Mouse (Mus musculus): ENCODE results near the gene Ccnc. TPM values are rescaled to one million over a fixed set of nuclear protein-coding genes. Genes with fewer than 3 reads are reported as not detected.
"Not testable (repeated sequence)": the region's sequence is repeated elsewhere in the genome, so short reads cannot be mapped to it uniquely, and the experiment has no call there.

Ccnc gene
- total RNA-seq, 4 experiments from 2014 or later = 31.8 to 37.5 (median 32.8) TPM

- peak; percentile 14 to 28 for DNase-seq (ENCODE audit: low spot score in 2 of 2)
These were observed 438 bp upstream of the Ccnc start for GRCm38 (mm10) chr4:21726912-21727614.

- no peak for DNase-seq (ENCODE audit: low spot score in 2 of 2)
These were observed 11.7 kb downstream of the Ccnc start for GRCm38 (mm10) chr4:21739169-21739568.

GRCm38 (mm10) chr4:21744142-21744541, 16.6 kb downstream of the Ccnc start:
- DNase-seq (ENCODE audit: low spot score in 2 of 2) = not testable (repeated sequence)

GRCm38 (mm10) chr4:21745723-21746122, 18.2 kb downstream of the Ccnc start:
- DNase-seq (ENCODE audit: low spot score in 2 of 2) = no peak

DNA sequence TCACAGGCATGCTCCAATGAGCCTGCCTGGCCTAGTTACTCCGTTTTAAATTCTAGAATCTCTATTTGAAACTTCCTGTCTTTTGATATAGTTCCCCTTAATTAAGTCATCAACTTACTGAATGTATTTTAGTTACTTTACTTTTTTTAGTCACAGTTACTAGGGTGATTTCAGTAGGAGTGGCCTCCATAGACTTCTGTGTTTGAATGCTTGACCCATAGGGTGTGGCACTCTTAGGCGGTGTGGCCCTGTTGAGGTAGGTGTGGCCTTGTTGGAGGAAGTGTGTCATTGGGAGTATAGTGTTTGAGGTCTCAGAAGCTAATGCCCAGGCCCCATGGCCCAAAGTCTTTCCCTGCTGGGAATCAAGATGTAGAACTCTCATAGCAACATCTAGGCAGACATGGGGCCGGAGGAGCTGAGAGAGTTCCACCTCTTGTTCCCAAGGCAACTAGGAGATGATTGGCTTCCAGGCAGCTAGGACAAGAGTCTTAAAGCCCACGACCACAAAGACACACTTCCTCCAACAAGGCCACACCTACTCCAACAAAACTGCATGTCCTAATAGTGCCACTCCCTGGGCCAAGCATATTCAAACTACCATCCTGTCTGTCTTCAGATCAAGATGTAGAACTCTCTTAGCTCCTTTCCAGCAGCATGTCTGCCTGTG, 27.8 kb downstream of the Ccnc start:
- no peak for DNase-seq (ENCODE audit: low spot score in 2 of 2)

DNA sequence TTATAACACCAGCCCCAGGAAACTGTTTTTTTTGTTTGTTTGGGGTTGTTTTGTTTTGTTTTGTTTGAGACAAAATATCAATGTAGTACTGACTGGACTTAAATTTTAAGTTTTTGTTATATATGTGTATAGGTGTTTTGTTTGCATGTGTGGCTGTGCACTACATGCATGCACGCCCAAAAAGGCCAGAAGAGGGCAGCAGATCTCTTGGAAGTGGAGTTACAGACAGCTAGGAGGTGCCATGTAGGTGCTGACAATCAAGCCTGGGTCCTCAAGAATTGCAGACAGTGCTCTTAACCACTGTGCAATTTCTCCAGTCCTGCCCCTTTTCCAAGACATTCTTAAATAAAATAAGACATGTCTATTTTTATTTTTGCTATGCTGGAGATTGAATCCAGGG, 31.4 kb downstream of the Ccnc start:
- no peak for DNase-seq (ENCODE audit: low spot score in 2 of 2)

DNA sequence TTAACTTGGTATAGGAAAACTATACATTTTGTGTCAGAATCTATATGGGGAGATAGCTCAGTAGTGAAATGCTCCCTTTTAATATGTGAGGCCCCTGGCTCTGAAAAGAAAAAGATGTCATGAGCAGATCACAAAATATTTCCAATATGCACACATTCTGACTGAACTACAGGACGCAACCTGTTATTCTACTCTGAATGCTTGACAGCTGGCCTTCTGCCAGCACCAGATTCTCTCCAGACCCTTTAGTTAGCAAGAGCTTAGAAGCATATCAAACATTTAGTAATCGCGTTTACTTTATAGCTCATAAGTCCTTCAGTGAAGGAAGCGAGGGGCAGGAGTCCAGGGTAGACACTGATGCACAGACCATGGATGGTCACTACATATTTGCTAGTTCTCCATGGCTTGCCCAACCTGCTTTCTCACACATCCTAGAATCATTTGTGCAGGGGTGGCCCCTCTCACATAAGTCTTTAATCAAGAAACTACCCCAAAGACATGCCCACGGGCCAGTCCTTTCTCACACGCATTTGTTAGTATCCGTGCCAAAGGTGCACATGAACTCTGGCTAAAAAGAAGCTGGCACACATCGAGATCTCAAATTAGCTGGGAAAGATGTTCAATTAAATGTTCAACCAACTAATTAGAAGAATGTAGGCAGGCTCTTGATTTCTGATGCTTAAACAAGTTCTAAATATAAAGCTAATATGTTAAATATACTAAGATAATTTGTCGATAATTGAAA, 34.1 kb downstream of the Ccnc start:
- no peak for DNase-seq (ENCODE audit: low spot score in 2 of 2)

GRCm38 (mm10) chr4:21763827-21764226, 36.3 kb downstream of the Ccnc start:
- DNase-seq (ENCODE audit: low spot score in 2 of 2) = no peak

GRCm38 (mm10) chr4:21766171-21766862, 38.8 kb downstream of the Ccnc start:
- DNase-seq (ENCODE audit: low spot score in 2 of 2) = no peak

DNA sequence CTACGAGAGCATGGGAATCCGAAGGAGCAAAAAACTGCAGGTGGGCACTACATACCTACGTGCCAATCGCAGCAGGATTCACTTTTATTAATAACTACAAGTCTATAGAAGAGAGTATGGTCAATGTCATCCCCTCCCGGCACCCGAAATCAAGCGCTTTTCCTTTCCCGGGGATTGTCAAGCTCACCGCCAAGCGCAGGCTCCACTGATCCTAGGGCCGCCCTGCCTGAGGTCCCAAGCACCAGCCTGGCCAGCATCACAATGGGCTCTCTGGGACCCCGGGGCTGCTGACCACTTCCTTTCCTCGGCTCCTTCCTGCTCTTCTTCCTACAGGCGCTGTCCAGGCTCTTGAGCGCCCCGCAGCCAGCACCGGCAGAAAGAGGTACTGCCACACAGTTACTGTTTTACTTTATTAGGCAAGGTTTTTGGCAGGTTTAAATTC, 39.4 kb downstream of the Ccnc start, which contains the start of the genes Usp45 and Tstd3:
TSS of gene Usp45 (plus strand) at position 294 of the 442 bp plus-strand sequence.
TSS of gene Tstd3 (minus strand) at position 350 of the 442 bp plus-strand sequence.
- peak; percentile 63 to 67 for DNase-seq (ENCODE audit: low spot score in 2 of 2)

- DNase-seq (ENCODE audit: low spot score in 2 of 2) = no peak
These were observed 43.6 kb downstream of the Ccnc start for GRCm38 (mm10) chr4:21771064-21771463.

DNA sequence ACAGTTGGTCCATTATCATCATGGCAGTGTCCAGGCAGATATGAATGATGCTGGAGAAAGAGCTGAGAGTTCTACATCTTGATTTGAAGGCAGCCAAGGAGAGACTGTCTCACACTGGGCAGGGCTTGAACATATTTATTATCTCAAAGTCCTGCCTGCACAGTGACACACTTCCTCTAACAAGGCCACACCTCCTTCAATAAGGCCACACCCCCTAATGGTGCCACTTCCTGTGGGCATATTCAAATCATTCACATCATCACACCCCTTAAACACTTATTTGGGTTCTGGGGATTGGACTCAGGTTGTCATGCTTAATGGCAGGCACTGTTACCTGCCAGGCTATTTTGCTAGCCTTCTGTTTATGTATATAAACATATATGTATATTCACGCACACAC, 44.8 kb downstream of the Ccnc start:
- DNase-seq (ENCODE audit: low spot score in 2 of 2) = no peak

GRCm38 (mm10) chr4:21776091-21776945, 48.8 kb downstream of the Ccnc start:
- peak; percentile 79 to 83 for DNase-seq (ENCODE audit: low spot score in 2 of 2)

- no peak for DNase-seq (ENCODE audit: low spot score in 2 of 2)
These were observed 49.4 kb downstream of the Ccnc start for GRCm38 (mm10) chr4:21776946-21777265.

GRCm38 (mm10) chr4:21780816-21781726, 53.6 kb downstream of the Ccnc start:
- DNase-seq (ENCODE audit: low spot score in 2 of 2) = no peak

DNA sequence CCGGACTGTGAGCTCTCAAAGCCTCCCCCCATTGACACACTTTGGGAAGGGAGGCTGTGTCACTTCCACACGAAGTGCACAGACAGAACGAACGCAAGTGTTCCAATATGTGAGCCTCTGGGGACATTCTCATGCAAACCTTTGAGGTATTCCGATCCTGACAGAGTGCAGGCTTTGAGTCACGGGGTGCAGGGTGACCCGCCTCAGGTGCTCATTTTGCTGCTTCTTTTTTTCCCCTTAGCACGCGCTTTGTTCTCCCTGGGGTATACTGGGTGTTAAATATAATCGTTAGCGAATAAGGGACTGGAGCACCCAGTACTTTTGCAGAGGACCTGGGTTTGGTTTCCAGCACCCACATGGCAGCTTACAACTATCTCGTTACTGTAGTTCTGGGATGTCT, 58.8 kb downstream of the Ccnc start:
- DNase-seq (ENCODE audit: low spot score in 2 of 2) = no peak

DNA sequence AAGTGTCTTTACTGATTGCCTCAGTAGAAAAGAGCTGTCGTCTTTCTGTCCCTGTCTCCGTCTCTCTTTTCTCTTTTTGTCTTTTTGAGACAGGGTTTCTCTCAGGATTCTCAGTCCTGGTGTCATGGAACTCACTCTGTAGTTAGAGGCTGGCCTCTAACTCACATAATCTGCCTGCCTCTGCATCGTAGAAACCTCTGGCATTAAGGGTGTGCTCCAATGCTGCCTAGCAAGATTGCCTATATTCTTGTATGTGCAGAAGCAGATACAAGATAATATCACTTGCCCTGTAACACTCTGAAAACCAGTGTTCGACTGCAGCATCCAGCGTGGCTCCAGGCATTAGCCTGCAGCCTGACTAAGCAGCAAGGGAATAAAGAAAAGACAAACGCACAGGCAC, 61.4 kb downstream of the Ccnc start:
- DNase-seq (ENCODE audit: low spot score in 2 of 2) = no peak

DNA sequence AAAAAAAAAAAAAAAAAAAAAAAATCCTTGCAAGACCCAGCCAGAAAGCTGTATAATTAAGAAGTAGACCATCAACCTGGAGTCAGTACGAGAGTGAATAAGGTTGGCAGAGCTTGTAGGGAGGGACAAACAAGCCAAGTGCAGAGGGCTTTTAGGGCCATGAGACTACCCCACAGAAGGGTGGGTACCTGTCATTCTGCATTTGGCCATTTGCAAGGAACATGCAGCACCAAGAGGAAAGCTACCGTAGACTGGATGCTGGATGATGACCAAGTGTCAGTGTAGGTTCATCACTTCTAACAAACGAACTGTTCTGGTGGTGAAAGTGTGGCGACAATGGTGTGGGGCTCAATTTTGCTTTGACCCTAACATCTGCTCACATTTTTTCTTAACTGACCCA, 62.3 kb downstream of the Ccnc start:
- DNase-seq (ENCODE audit: low spot score in 2 of 2) = no peak

DNA sequence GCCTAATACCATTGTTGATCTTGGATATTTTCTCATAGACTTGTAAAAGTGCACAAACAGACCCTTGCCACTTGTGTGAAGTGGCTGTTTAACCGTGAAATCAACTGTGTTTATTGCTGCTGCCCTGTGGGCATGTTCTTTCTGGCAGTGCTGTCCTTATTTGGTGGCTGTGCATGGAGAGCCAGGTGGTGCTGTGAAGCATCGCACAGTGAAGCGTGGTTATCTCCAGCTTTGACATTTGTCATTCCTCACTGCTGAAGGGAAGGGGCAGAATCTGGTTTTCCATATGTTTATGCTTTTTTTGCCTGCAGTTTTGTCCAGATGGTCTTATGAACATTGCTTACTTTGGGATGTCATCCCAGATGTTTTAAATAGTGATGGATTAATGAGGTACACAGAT, 66.1 kb downstream of the Ccnc start:
- DNase-seq (ENCODE audit: low spot score in 2 of 2) = no peak

DNA sequence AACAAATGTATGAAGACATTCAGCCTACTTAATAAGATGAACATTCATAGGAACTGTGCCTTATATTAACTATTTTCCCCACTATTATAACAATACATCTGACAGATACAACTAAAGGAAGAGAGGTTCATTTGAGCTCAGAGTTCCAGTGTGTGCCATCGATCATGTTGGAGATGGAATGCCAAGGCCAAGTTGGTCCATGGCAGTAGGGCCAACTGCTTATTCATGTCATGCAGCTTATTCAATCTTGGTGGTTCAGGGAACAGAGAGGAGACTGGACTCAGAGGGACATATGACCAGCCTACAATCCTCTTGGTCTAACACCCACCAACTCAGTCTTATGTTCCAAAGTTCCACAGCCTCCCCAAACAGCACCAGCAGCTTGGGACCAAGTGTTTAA, 73.5 kb downstream of the Ccnc start:
- DNase-seq (ENCODE audit: low spot score in 2 of 2) = no peak

Measured in left cerebral cortex, adult 8-10 months (tissue).